ENCODE assay signal across 32 mouse cellular contexts in genomic region chr7:90004781-90005180, GRCm38 (mm10).
"Had no signal": no experiment of that assay in that cellular context is flagged by ENCODE, and none has a peak within 500 bp of the region (broad histone marks: within the 10 kb centered on the region; RNA-seq: fewer than 3 reads in every experiment).

No protein-coding gene starts in this region.

- H3K27me3 ChIP-seq: limb, embryonic 12.5 days; limb, embryonic 13.5 days; limb, embryonic 15.5 days; liver, embryonic 12.5 days; liver, embryonic 13.5 days; liver, embryonic 15.5 days; lung, embryonic 15.5 days; midbrain, embryonic 12.5 days; midbrain, embryonic 13.5 days; midbrain, embryonic 15.5 days; neural tube, embryonic 12.5 days had no signal

- H3K4me3 ChIP-seq: limb, embryonic 10.5 days; limb, embryonic 12.5 days; limb, embryonic 13.5 days; limb, embryonic 15.5 days; liver, embryonic 12.5 days; liver, embryonic 13.5 days; liver, embryonic 15.5 days; lung, embryonic 15.5 days; megakaryocyte, embryonic 14.5 days; midbrain, embryonic 10.5 days; midbrain, embryonic 12.5 days; midbrain, embryonic 13.5 days; midbrain, embryonic 15.5 days; myocyte; neural tube, embryonic 12.5 days had no signal

- H3K4me1 ChIP-seq: limb, embryonic 10.5 days; limb, embryonic 12.5 days; limb, embryonic 13.5 days; limb, embryonic 15.5 days; liver, embryonic 12.5 days; liver, embryonic 15.5 days; lung, embryonic 15.5 days; midbrain, embryonic 12.5 days; midbrain, embryonic 13.5 days; midbrain, embryonic 15.5 days; neural tube, embryonic 12.5 days had no signal

- DNase-seq: left cerebral cortex, postnatal 4 days; liver; liver, embryonic 13.5 days; liver, postnatal 0 days; lung, adult 18-20 months; lung, adult 2 months; lung, embryonic 14.5 days; lung, postnatal 10 days; lung, postnatal 14 days; lung, postnatal 36 days; lung, postnatal 4 days; midbrain, embryonic 14.5 days had no signal

- H3K27ac ChIP-seq: limb, embryonic 10.5 days; limb, embryonic 12.5 days; limb, embryonic 13.5 days; limb, embryonic 15.5 days; liver, embryonic 12.5 days; liver, embryonic 13.5 days; liver, embryonic 14.5 days; lung, embryonic 15.5 days; macrophage; midbrain, embryonic 10.5 days; midbrain, embryonic 12.5 days; midbrain, embryonic 13.5 days; midbrain, embryonic 15.5 days; neural tube, embryonic 12.5 days had no signal

- H3K36me3 ChIP-seq: limb, embryonic 10.5 days; limb, embryonic 12.5 days; limb, embryonic 13.5 days; limb, embryonic 15.5 days; liver, embryonic 12.5 days; liver, embryonic 13.5 days; liver, embryonic 15.5 days; lung, embryonic 15.5 days; midbrain, embryonic 10.5 days; midbrain, embryonic 12.5 days; midbrain, embryonic 13.5 days; midbrain, embryonic 15.5 days; neural tube, embryonic 12.5 days had no signal

- H3K4me2 ChIP-seq: limb, embryonic 12.5 days; limb, embryonic 13.5 days; limb, embryonic 15.5 days; liver, embryonic 11.5 days; liver, embryonic 12.5 days; liver, embryonic 13.5 days; liver, embryonic 15.5 days; lung, embryonic 14.5 days; lung, embryonic 15.5 days; midbrain, embryonic 11.5 days; midbrain, embryonic 12.5 days; midbrain, embryonic 13.5 days; midbrain, embryonic 15.5 days; neural tube, embryonic 12.5 days had no signal

- H3K9ac ChIP-seq: limb, embryonic 12.5 days; limb, embryonic 13.5 days; limb, embryonic 15.5 days; liver, embryonic 12.5 days; liver, embryonic 13.5 days; liver, embryonic 14.5 days; liver, embryonic 15.5 days; liver, postnatal 0 days; lung, embryonic 14.5 days; lung, embryonic 15.5 days; midbrain, embryonic 12.5 days; midbrain, embryonic 13.5 days; midbrain, embryonic 15.5 days; neural tube, embryonic 12.5 days had no signal

- H3K9me3 ChIP-seq: limb, embryonic 10.5 days; limb, embryonic 12.5 days; limb, embryonic 13.5 days; limb, embryonic 15.5 days; liver, embryonic 12.5 days; liver, embryonic 13.5 days; liver, embryonic 15.5 days; lung, embryonic 15.5 days; megakaryocyte, embryonic 14.5 days; midbrain, embryonic 10.5 days; midbrain, embryonic 12.5 days; midbrain, embryonic 13.5 days; midbrain, embryonic 15.5 days; neural tube, embryonic 12.5 days had no signal

- ATAC-seq: liver, embryonic 12.5 days; liver, postnatal 0 days; lung, postnatal 0 days; midbrain, embryonic 13.5 days; midbrain, embryonic 15.5 days; midbrain, embryonic 16.5 days had no signal
